Mouse (Mus musculus): ENCODE data around the gene Gm20532. TPM values are rescaled to one million over a fixed set of nuclear protein-coding genes. Genes with fewer than 3 reads are reported as not detected.

Gene Gm20532
- polyA plus RNA-seq, 1 experiment = not detected

DNA sequence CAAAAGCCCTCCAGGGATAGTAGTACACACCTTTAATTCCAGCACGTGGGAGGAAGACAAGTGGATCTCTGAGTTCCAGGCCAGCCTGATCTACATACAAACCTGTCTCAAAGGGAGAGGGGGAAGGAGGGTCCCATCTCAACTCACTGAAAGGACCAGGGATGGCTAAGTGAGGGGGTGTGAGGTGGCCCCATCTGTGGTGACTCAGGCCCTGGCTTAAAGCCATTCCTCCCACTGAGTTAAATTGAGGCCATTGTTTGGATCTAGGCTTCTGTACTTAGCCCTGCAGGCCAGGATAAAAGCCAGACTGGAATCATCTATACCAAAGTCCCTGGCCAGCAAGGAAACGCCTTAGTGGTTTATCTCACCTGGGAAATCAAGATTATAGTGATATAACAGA lies 34.8 kb downstream of the Gm20532 start:
- no peak for TF ChIP-seq GATA1 (IDR thresholded peaks at IDR 0.05; ENCODE audit: low read length)

- no peak for TF ChIP-seq GATA1 (IDR thresholded peaks at IDR 0.05; ENCODE audit: low read length)
These were observed 36.5 kb downstream of the Gm20532 start for GRCm38 (mm10) chr2:26622984-26623383.

DNA sequence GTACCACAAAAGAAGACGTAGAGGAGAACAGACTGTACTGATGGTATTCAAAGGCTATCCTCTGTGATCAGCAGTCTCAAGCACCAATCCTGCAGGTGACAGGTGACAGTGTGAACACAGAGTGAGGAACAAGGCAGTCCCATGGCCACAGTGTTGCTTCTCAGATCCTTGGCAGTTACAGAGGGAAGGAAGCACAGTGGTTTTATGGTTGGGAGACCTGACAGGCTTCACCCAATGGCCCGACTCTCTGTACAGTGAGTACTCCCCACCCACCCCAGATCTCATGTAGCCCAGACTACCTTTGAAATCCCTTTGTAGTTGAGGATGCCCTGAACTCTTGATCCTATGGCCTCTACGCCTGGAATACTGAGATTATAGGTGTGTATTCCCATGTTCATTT lies 39.0 kb downstream of the Gm20532 start:
- TF ChIP-seq GATA1 (IDR thresholded peaks at IDR 0.05; ENCODE audit: low read length) = no peak

DNA sequence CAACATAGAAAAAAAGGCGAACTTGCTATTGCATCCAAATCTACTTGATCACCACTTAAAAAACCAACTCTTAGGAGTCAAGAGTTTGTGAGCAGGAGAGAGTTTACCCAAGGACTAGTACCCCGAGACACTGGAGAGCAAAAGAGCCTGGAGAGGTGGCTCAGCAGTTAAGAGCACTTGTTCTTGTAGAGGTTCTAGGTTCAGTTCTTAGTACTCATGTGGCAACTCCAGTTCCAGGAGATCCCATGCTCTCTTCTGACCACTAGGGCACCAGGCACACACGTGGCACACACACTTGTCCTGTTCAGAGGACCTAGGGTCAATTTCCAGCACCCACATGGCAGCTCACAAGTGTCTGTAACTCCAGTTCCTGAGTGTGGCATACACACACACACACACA lies 39.6 kb downstream of the Gm20532 start:
- no peak for TF ChIP-seq GATA1 (IDR thresholded peaks at IDR 0.05; ENCODE audit: low read length)

DNA sequence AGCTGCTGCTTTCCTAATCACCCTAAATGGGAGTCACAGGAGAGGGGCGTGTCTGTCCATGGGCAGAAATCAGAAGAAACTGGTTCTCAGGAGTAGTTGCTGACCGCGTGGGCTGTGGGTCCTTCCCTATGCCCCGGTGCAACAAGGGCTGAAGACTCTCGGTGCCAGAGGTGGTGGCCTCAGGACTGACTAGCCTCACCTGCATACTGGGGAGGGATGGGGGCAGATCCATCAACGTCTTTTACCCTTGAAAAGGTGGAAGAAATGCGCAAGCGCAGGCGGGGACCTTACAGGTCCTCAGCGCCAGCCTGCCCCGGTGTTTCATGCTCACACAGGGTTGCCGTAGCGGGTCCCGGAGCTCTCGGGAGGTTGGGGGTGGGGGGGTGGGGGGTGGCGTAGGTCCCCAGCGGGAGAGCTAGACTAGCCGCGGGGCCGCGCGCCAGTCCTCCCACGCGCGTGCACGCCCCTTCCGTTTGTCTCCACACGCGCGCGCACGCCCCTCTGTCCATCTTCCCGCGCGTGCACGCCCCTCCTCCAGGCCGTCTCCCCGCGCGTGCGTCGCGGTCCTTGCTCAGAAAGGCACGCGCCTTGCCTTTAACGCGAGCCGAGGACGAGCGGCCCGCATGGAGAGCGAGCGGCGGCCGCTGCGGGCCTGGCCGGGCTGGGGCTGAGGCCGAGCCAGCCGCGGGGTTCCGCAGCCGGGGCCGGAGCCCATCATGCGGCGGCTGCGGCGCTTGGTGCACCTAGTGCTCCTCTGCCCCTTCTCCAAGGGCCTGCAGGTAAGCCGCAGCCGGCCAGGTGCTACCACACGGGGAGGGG lies 41.7 kb downstream of the Gm20532 start, which contains the start of gene Fam69b:
Gene Fam69b, plus strand, starts transcription at position 537 of the 819 bp plus-strand sequence.
- no peak for TF ChIP-seq GATA1 (IDR thresholded peaks at IDR 0.05; ENCODE audit: low read length)

GRCm38 (mm10) chr2:26628792-26629437 lies 42.5 kb downstream of the Gm20532 start:
- TF ChIP-seq GATA1 (IDR thresholded peaks at IDR 0.05; ENCODE audit: low read length) = no peak

DNA sequence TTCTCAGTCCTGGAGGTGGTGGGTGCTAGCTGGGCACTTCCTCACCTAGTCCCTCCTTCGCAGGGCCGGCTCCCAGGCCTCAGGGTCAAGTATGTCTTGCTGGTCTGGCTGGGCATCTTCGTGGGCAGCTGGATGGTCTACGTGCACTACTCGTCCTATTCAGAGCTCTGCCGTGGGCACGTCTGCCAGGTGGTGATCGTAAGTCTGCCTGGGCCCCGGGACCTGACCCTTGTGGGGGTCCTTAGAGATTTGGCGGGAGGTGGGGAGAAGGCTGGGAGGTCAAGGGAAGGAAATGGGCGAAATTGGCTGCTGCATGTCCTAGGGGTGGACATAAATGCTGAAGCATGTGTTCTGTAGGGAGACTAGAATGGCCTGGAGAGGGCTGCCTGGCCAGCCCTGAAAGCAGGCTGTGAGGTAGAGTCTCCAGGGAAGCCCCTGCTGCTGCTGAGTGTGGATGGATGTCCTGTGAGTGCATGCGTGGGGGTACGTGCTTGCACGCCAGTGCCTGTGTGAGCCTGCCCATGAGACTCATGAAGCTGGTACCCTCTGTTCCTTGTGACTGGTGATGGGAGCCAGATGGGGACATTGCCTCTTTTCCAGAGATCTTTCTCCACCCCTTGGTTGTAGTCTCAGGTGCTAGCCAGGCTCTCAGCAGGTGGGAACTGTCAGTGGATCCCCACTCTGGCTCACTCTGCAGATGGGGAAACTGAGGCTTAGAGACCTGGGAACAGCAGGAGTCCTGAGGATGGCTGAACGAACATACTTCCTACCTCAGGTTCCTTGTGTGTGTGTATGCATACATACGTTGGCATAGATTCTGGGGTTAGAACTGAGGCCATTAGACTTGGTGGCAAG lies 46.3 kb downstream of the Gm20532 start:
- TF ChIP-seq GATA1 (IDR thresholded peaks at IDR 0.05; ENCODE audit: low read length) = no peak

DNA sequence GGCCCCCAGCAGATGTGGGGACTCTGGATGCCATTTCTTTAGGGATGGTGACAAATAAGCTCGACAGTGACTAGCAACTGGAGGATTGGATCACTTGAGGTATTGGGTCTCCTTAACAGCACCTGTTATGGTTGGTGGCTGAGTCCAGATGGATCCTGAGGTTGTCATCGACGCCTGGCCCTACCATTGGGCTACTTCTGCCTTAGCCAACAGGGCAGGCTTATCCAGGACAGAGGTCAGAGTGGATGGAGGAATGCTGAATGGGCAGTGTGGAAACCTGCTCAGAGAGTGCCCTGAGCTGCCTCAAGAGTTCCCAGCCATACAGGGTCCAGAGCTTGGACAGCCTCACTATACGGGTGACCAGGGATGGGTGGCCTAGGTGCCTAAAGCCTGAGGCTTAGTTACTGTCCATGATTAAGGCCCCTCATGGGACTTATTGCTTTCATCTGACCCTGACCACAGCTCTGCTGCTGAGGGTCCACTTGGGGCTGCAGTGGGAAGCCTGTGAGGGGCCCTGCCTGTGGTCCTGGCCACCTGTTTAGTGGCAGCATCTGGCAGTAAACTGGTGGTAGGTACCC lies 47.6 kb downstream of the Gm20532 start:
- no peak for TF ChIP-seq GATA1 (IDR thresholded peaks at IDR 0.05; ENCODE audit: low read length)

DNA sequence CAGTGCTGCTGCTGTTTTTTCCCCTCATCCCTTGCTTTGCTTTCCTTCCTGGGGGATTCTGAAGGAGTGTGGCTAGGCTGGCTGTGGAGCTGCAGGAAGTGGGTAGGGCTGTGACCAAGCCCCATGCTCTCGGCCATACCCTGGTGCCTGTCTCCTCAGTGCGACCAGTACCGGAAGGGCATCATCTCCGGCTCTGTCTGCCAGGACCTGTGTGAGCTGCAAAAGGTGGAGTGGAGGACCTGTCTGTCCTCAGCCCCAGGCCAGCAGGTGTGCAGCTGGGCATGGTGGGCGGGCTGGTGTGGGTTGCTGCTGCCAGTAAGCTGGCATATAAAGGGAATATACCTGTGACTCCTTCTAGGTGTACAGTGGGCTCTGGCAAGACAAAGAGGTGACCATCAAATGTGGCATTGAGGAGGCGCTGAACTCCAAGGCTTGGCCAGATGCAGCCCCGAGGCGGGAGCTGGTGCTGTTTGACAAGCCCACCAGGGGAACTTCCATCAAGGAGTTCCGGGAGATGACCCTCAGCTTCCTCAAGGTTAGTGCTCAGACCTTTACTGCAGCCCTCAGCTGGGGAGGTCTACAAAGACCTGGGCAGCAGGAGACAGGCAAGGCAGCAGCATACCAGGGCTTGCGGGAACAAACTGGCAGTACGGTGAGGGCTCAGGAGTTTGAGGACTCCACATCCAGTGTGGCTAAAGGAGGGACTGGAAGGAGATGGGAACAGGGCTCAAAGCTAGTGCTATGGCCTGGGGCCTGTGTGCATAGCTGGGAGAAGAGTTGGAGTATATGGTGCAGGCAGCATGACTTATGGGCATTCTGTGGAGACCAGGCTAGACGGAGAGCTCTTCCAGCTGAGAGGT lies 48.4 kb downstream of the Gm20532 start:
- TF ChIP-seq GATA1 (IDR thresholded peaks at IDR 0.05; ENCODE audit: low read length) = no peak

DNA sequence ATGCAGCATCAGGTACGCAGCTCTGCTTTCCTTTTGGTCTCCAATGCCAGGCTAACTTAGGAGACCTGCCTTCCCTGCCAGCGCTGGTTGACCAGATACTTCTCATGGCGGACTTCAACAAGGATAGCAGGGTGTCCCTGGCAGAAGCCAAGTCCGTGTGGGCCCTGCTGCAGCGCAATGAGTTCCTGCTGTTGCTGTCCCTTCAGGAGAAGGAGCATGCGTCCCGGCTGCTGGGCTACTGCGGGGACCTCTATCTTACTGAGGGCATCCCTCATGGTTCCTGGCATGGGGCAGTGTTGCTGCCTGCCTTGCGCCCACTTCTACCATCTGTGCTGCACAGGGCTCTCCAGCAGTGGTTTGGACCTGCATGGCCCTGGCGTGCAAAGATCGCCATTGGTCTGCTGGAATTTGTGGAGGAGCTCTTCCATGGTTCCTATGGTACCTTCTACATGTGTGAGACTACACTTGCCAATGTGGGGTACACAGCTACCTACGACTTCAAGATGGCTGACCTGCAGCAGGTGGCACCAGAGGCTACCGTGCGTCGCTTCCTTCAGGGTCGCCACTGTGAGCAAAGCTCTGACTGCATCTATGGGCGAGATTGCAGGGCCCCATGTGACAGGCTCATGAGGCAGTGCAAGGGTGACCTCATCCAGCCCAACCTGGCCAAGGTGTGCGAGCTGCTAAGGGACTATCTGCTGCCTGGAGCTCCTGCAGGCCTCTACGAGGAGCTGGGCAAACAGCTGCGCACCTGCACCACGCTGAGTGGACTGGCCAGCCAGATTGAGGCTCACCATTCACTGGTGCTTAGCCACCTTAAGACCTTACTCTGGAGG lies 49.3 kb downstream of the Gm20532 start:
- TF ChIP-seq GATA1 (IDR thresholded peaks at IDR 0.05; ENCODE audit: low read length) = no peak

DNA sequence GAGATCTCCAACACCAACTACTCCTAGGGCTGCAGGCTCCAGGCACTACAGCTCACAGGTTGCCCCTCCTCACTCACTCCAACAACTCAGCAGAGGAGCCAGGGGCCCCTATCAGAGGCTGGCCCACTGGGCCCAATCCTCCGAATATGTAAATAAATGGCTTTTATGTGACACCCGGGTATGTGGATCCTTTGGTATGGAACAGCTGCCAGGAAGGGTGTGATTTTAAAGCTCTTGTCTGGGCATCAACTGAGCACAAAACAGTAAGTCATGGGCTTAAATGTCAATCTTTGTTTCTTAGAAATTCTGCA lies 49.8 kb downstream of the Gm20532 start:
- TF ChIP-seq GATA1 (IDR thresholded peaks at IDR 0.05; ENCODE audit: low read length) = no peak

- TF ChIP-seq GATA1 (IDR thresholded peaks at IDR 0.05; ENCODE audit: low read length) = no peak
These were observed 51.0 kb downstream of the Gm20532 start for GRCm38 (mm10) chr2:26637316-26637932.

DNA sequence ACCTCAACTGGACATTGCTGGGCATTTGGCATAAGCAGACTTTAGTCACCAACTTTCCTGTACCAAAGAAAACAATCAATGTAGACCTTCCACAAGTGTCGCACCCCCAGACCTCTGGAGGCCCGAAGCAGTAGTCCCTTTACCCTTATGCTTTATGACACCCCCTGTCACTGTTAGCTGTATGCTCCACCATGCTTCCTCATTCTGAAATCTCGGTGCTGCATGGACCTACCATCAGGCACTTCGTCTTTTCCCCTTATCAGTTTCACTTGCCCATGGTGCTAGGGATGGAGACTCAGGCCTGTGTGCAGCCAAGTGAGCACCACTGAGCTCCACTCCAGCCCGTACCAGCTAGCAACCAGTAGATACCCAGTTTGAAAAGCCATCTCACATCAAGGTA lies 51.6 kb downstream of the Gm20532 start:
- TF ChIP-seq GATA1 (IDR thresholded peaks at IDR 0.05; ENCODE audit: low read length) = no peak

GRCm38 (mm10) chr2:26638572-26638971 lies 52.1 kb downstream of the Gm20532 start:
- TF ChIP-seq GATA1 (IDR thresholded peaks at IDR 0.05; ENCODE audit: low read length) = no peak
